Mouse (Mus musculus) liver, postnatal 0 days (tissue): ENCODE measurements around the gene Cfap77. TPM values are rescaled to one million over a fixed set of nuclear protein-coding genes. Genes with fewer than 3 reads are reported as not detected.
A peak's percentile ranks its signal among the peaks of the same experiment; 100 is the strongest.

Experiments used
- ATAC-seq: fragments of 200-750 bp; cut with Nextera tagmentation; 2 replicates; pipeline ENCODE4 v1.8.0; 2017; ENCODE audit warnings: mild to moderate bottlenecking, moderate library complexity
- DNase-seq: peaks from one replicate; pipeline ENCODE4 v3.0.0-alpha.2; 2016
- H3K27ac ChIP-seq: fragments of 300-500 bp; sonication (generic); 2 replicates; pipeline ENCODE4 v1.5.1; 2014; ENCODE audit warnings: antibody characterized with exemption, moderate library complexity, mild to moderate bottlenecking, low read depth
- H3K27me3 ChIP-seq: fragments of 300-500 bp; sonication (generic); 2 replicates; pipeline ENCODE4 v1.6.1; 2014; ENCODE audit warnings: low read length, control low read depth, mixed read lengths; ENCODE audit not compliant: insufficient read depth
- H3K36me3 ChIP-seq: fragments of 300-500 bp; sonication (generic); replicated peaks from 2 replicates; pipeline ENCODE4 v1.6.1; 2014; ENCODE audit warnings: mild to moderate bottlenecking, control low read depth, low read length, moderate library complexity, mixed read lengths; ENCODE audit not compliant: insufficient read depth
- H3K4me1 ChIP-seq: fragments of 300-500 bp; sonication (generic); 2 replicates; pipeline ENCODE4 v1.6.1; 2014; ENCODE audit warnings: antibody characterized with exemption, mild to moderate bottlenecking, control low read depth; ENCODE audit not compliant: insufficient read depth
- H3K4me2 ChIP-seq: fragments of 300-500 bp; sonication (generic); 2 replicates; pipeline ENCODE4 v1.6.1; 2014; ENCODE audit warnings: low read depth, mild to moderate bottlenecking, low read length, moderate library complexity, mixed read lengths
- H3K4me3 ChIP-seq: fragments of 300-500 bp; sonication (generic); 2 replicates; pipeline ENCODE4 v1.5.1; 2014; ENCODE audit warnings: low read depth, low read length
- H3K9ac ChIP-seq: fragments of 300-500 bp; sonication (generic); replicated peaks from 2 replicates; pipeline ENCODE4 v1.6.1; 2014; ENCODE audit warnings: mild to moderate bottlenecking, moderate library complexity
- H3K9me3 ChIP-seq: fragments of 300-500 bp; sonication (generic); 2 replicates; pipeline ENCODE4 v1.6.1; 2016; ENCODE audit warnings: mild to moderate bottlenecking, control low read depth, low read length, mixed read lengths
- CTCF ChIP-seq: sonication (generic); IDR thresholded peaks from 2 replicates; pipeline ENCODE4 v1.5.1; 2016; ENCODE audit warnings: antibody characterized with exemption, low read depth
- EP300 ChIP-seq: IDR thresholded peaks from 2 replicates; pipeline ENCODE4 v1.6.1; 2016; ENCODE audit warnings: antibody characterized with exemption, low read depth, mild to moderate bottlenecking
- WGBS: fragments of 180-500 bp; shearing (Covaris S2); extraction: QIAGEN DNeasy Blood & Tissue Kit; methylation state at CpG from one replicate; pipeline ENCODE4 v1.1.7; 2014; ENCODE audit not compliant: insufficient replicate concordance; 5-methylcytosine and 5-hydroxymethylcytosine counted together
- polyA plus RNA-seq: library from polyadenylated mRNA; unstranded; fragments of >200 nt; fragmentation: Nextera tagmentation; extraction: Ambion mirVana; gene quantifications from 2 replicates; pipeline ENCODE4 v1.2.1, GENCODE M21; 2015

Gene Cfap77
- polyA plus RNA-seq, 1 experiment from 2014 or later: 0.06 TPM

GRCm38 (mm10) chr2:29053802-29054544 is 893 bp downstream of the Cfap77 start:
- WGBS: 3% methylated on average over 20 of the region's 20 CpGs
- Histone ChIP-seq H3K9me3 (no peaks in the 10 kb centered on the region), H3K27me3 (peaks cover 10% of the 10 kb centered on the region; the same call in 1 of the 2 replicates), H3K36me3 (no peaks in the 10 kb centered on the region), H3K4me2 (peak overlapping the region; percentile 94), H3K9ac (peak overlapping the region; percentile 30; the same call in 1 of the 2 replicates), H3K27ac (no peak overlapping the region), H3K4me1 (peaks cover 14% of the 10 kb centered on the region), H3K4me3 (peak overlapping the region; percentile 56)
- DNase-seq: peak; percentile 71
- peak; percentile 53 for ATAC-seq
- peak; percentile 79 for TF ChIP-seq CTCF
- TF ChIP-seq EP300: no peak

GRCm38 (mm10) chr2:29052943-29053454 is 1.9 kb downstream of the Cfap77 start:
- Histone ChIP-seq H3K4me2 (no peak overlapping the region), H3K4me1 (peaks cover 14% of the 10 kb centered on the region), H3K27me3 (peaks cover 10% of the 10 kb centered on the region; the same call in 1 of the 2 replicates), H3K9ac (no peak overlapping the region), H3K27ac (no peak overlapping the region), H3K4me3 (no peak overlapping the region), H3K36me3 (no peaks in the 10 kb centered on the region), H3K9me3 (no peaks in the 10 kb centered on the region)
- peak; percentile 50 for ATAC-seq
- DNase-seq: peak; percentile 75
- 23% methylated on average over 4 of the region's 4 CpGs for WGBS
- TF ChIP-seq EP300: no peak
- TF ChIP-seq CTCF: peak; percentile 84

GRCm38 (mm10) chr2:29051932-29052331 is 2.9 kb downstream of the Cfap77 start:
- TF ChIP-seq CTCF (no peak), EP300 (no peak)
- no peak for DNase-seq
- Histone ChIP-seq H3K27me3 (peaks cover 10% of the 10 kb centered on the region; the same call in 1 of the 2 replicates), H3K9ac (no peak overlapping the region), H3K4me1 (peaks cover 14% of the 10 kb centered on the region), H3K4me2 (no peak overlapping the region), H3K27ac (no peak overlapping the region), H3K4me3 (no peak overlapping the region), H3K36me3 (no peaks in the 10 kb centered on the region), H3K9me3 (no peaks in the 10 kb centered on the region)
- no peak for ATAC-seq
- 51% methylated on average over 5 of the region's 5 CpGs for WGBS

GRCm38 (mm10) chr2:29046151-29046550 is 8.7 kb downstream of the Cfap77 start:
- TF ChIP-seq EP300: no peak
- no peak for TF ChIP-seq CTCF
- no peak overlapping the region for H3K4me3 ChIP-seq
- WGBS: 69% methylated on average over 16 of the region's 16 CpGs
- H3K36me3 ChIP-seq: no peaks in the 10 kb centered on the region
- peaks cover 3% of the 10 kb centered on the region; the same call in 1 of the 2 replicates for H3K4me1 ChIP-seq
- no peak for DNase-seq
- no peak overlapping the region for H3K27ac ChIP-seq
- no peak overlapping the region for H3K4me2 ChIP-seq
- no peak overlapping the region for H3K9ac ChIP-seq
- no peaks in the 10 kb centered on the region for H3K27me3 ChIP-seq
- no peaks in the 10 kb centered on the region for H3K9me3 ChIP-seq
- no peak for ATAC-seq

GRCm38 (mm10) chr2:29042124-29042523 is 12.7 kb downstream of the Cfap77 start:
- no peak overlapping the region for H3K4me3 ChIP-seq
- 76% methylated on average over 5 of the region's 5 CpGs for WGBS
- no peaks in the 10 kb centered on the region for H3K9me3 ChIP-seq
- H3K4me1 ChIP-seq: no peaks in the 10 kb centered on the region
- no peak overlapping the region for H3K4me2 ChIP-seq
- no peak overlapping the region for H3K9ac ChIP-seq
- no peaks in the 10 kb centered on the region; the same call in 1 of the 2 replicates for H3K27me3 ChIP-seq
- no peak for ATAC-seq
- no peaks in the 10 kb centered on the region for H3K36me3 ChIP-seq
- TF ChIP-seq EP300 (no peak), CTCF (peak; percentile 31)
- no peak overlapping the region for H3K27ac ChIP-seq
- DNase-seq: no peak

GRCm38 (mm10) chr2:29041477-29041768 is 13.4 kb downstream of the Cfap77 start:
- H3K27me3 ChIP-seq: no peaks in the 10 kb centered on the region; the same call in 1 of the 2 replicates
- no peak overlapping the region for H3K27ac ChIP-seq
- ATAC-seq (no peak), DNase-seq (no peak)
- WGBS: 43% methylated on average over 8 of the region's 8 CpGs
- no peak overlapping the region for H3K9ac ChIP-seq
- no peak for TF ChIP-seq EP300
- TF ChIP-seq CTCF: no peak
- H3K4me3 ChIP-seq: no peak overlapping the region
- no peak overlapping the region for H3K4me2 ChIP-seq
- H3K36me3 ChIP-seq: no peaks in the 10 kb centered on the region
- H3K9me3 ChIP-seq: no peaks in the 10 kb centered on the region
- H3K4me1 ChIP-seq: no peaks in the 10 kb centered on the region
